Mouse (Mus musculus) MEL (cell line): ENCODE results near the gene Osbpl8. TPM values are rescaled to one million over a fixed set of nuclear protein-coding genes. Genes with fewer than 3 reads are reported as not detected.

Experiments
- DNase-seq: peaks from one replicate; pipeline ENCODE4 v3.0.0; 2011; ENCODE audit warnings: low read depth, low spot score
- H3K27ac ChIP-seq: 2 replicates; pipeline ENCODE4 v1.5.1; 2012; ENCODE audit warnings: low read depth, mild to moderate bottlenecking, control low read depth, low read length, moderate library complexity; ENCODE audit not compliant: control insufficient read depth
- H3K27me3 ChIP-seq, 2 experiments: fragments of 150-350 bp in 1 of 2; sonication (generic) in 1 of 2; 2 replicates each; pipeline ENCODE4 v1.6.1; 2012; ENCODE audit warnings: low read length in 2 of 2, mild to moderate bottlenecking in 2 of 2, improper control_type of control experiment in 1 of 2, moderate library complexity in 1 of 2; ENCODE audit not compliant: insufficient read depth in 2 of 2, control insufficient read depth in 1 of 2
- H3K36me3 ChIP-seq, 2 experiments: 2 replicates each; pipeline ENCODE4 v1.6.1; 2012 to 2014; ENCODE audit warnings: low read length in 2 of 2, improper control_type of control experiment in 1 of 2, inconsistent platforms in 1 of 2, mild to moderate bottlenecking in 1 of 2; ENCODE audit not compliant: insufficient read depth in 2 of 2, control insufficient read depth in 1 of 2
- H3K4me1 ChIP-seq, 2 experiments: fragments of 150-350 bp in 1 of 2; sonication (generic) in 1 of 2; 2 replicates each; pipeline ENCODE4 v1.6.1; 2012; ENCODE audit warnings: low read length in 2 of 2, improper control_type of control experiment in 1 of 2, mild to moderate bottlenecking in 1 of 2; ENCODE audit not compliant: insufficient read depth in 2 of 2, control insufficient read depth in 1 of 2
- H3K4me3 ChIP-seq, 2 experiments: fragments of 150-350 bp in 1 of 2; sonication (generic) in 1 of 2; 2 replicates each; pipeline ENCODE4 v1.5.1; 2012; ENCODE audit warnings: low read depth in 2 of 2, low read length in 2 of 2, mild to moderate bottlenecking in 2 of 2, moderate library complexity in 2 of 2, control low read depth in 1 of 2, improper control_type of control experiment in 1 of 2; ENCODE audit not compliant: control insufficient read depth in 1 of 2, insufficient read depth in 1 of 2
- H3K79me2 ChIP-seq: 2 replicates; pipeline ENCODE4 v1.6.1; 2012; ENCODE audit warnings: mild to moderate bottlenecking, low read length, moderate library complexity; ENCODE audit not compliant: control insufficient read depth, poor library complexity, insufficient read depth
- H3K9ac ChIP-seq: 2 replicates; pipeline ENCODE4 v1.6.1; 2012; ENCODE audit warnings: low read depth, mild to moderate bottlenecking, control low read depth, low read length, moderate library complexity; ENCODE audit not compliant: control insufficient read depth, poor library complexity, severe bottlenecking
- H3K9me3 ChIP-seq: fragments of 150-350 bp; sonication (generic); replicated peaks from 2 replicates; pipeline ENCODE4 v1.6.1; 2012; ENCODE audit warnings: mild to moderate bottlenecking, low read length, improper control_type of control experiment, moderate library complexity; ENCODE audit not compliant: insufficient read depth
- CHD2 ChIP-seq: IDR thresholded peaks from 2 replicates; pipeline ENCODE4 v1.6.1; 2011; ENCODE audit warnings: low read length, improper control_type of control experiment
- E2F4 ChIP-seq: IDR thresholded peaks from 2 replicates; pipeline ENCODE4 v1.6.1; 2011; ENCODE audit warnings: low read depth, low read length, improper control_type of control experiment, borderline replicate concordance
- ELF1 ChIP-seq: IDR thresholded peaks from 2 replicates; pipeline ENCODE4 v1.6.1; 2014; ENCODE audit warnings: low read depth, mild to moderate bottlenecking, inconsistent platforms, low read length, improper control_type of control experiment, moderate library complexity
- EP300 ChIP-seq, 2 experiments: IDR thresholded peaks; 2 replicates each; pipeline ENCODE4 v1.6.1; 2011; ENCODE audit warnings: improper control_type of control experiment in 2 of 2, low read length in 2 of 2, low read depth in 1 of 2, mild to moderate bottlenecking in 1 of 2
- ETS1 ChIP-seq: IDR thresholded peaks from 2 replicates; pipeline ENCODE4 v1.6.1; 2012; ENCODE audit warnings: low read depth, mild to moderate bottlenecking, inconsistent platforms, low read length, improper control_type of control experiment, moderate library complexity
- HCFC1 ChIP-seq: IDR thresholded peaks from 2 replicates; pipeline ENCODE4 v1.6.1; 2012; ENCODE audit warnings: low read depth, mild to moderate bottlenecking, inconsistent platforms, low read length, improper control_type of control experiment, moderate library complexity
- KAT2A ChIP-seq: conservative IDR thresholded peaks from 2 replicates; pipeline ENCODE4 v1.6.1; 2012; ENCODE audit warnings: low read depth, low read length, improper control_type of control experiment, inconsistent platforms
- MAFK ChIP-seq: IDR thresholded peaks from 2 replicates; pipeline ENCODE4 v1.6.1; 2011; ENCODE audit warnings: low read depth, mild to moderate bottlenecking, low read length, improper control_type of control experiment, borderline replicate concordance
- MEF2A ChIP-seq: IDR thresholded peaks from 2 replicates; pipeline ENCODE4 v1.6.1; 2014; ENCODE audit warnings: low read depth, mild to moderate bottlenecking, inconsistent platforms, low read length, improper control_type of control experiment; ENCODE audit not compliant: poor library complexity, insufficient replicate concordance, severe bottlenecking; ENCODE audit errors: extremely low read depth
- MXI1 ChIP-seq: IDR thresholded peaks from 2 replicates; pipeline ENCODE4 v1.6.1; 2011; ENCODE audit warnings: mild to moderate bottlenecking, low read depth, low read length, improper control_type of control experiment
- NELFE ChIP-seq: IDR thresholded peaks from 2 replicates; pipeline ENCODE4 v1.6.1; 2011; ENCODE audit warnings: low read depth, low read length, improper control_type of control experiment
- NRF1 ChIP-seq: IDR thresholded peaks from 2 replicates; pipeline ENCODE4 v1.6.1; 2014; ENCODE audit warnings: low read depth, mild to moderate bottlenecking, inconsistent platforms, low read length, improper control_type of control experiment, moderate library complexity; ENCODE audit not compliant: poor library complexity, insufficient read depth, severe bottlenecking
- POLR2A ChIP-seq, 2 experiments: IDR thresholded peaks; 2 replicates each; pipeline ENCODE4 v1.6.1; 2011 to 2012; ENCODE audit warnings: low read length in 2 of 2, mild to moderate bottlenecking in 2 of 2, control low read depth in 1 of 2, improper control_type of control experiment in 1 of 2, low read depth in 1 of 2, moderate library complexity in 1 of 2; ENCODE audit not compliant: control insufficient read depth in 1 of 2, insufficient read depth in 1 of 2, poor library complexity in 1 of 2
- POLR2AphosphoS2 ChIP-seq: IDR thresholded peaks from 2 replicates; pipeline ENCODE4 v1.6.1; 2011; ENCODE audit warnings: low read length, improper control_type of control experiment
- RAD21 ChIP-seq: IDR thresholded peaks from 2 replicates; pipeline ENCODE4 v1.6.1; 2011; ENCODE audit warnings: mild to moderate bottlenecking, low read depth, low read length, improper control_type of control experiment
- SIN3A ChIP-seq: IDR thresholded peaks from 2 replicates; pipeline ENCODE4 v1.6.1; 2012; ENCODE audit warnings: low read length, improper control_type of control experiment, inconsistent platforms
- TCF12 ChIP-seq: IDR thresholded peaks from 2 replicates; pipeline ENCODE4 v1.6.1; 2014; ENCODE audit warnings: low read depth, mild to moderate bottlenecking, inconsistent platforms, low read length, improper control_type of control experiment, moderate library complexity
- UBTF ChIP-seq: IDR thresholded peaks from 2 replicates; pipeline ENCODE4 v1.6.1; 2012; ENCODE audit warnings: low read depth, mild to moderate bottlenecking, inconsistent platforms, low read length, improper control_type of control experiment, moderate library complexity, borderline replicate concordance; ENCODE audit not compliant: insufficient read depth
- ZC3H11A ChIP-seq: IDR thresholded peaks from 2 replicates; pipeline ENCODE4 v1.6.1; 2012; ENCODE audit warnings: low read depth, mild to moderate bottlenecking, inconsistent platforms, low read length, improper control_type of control experiment
- polyA plus RNA-seq, 2 experiments: library from polyadenylated mRNA; stranded (reverse) in 1 of 2; unstranded in 1 of 2; fragments of >175 nt in 1 of 2; fragments of >200 nt in 1 of 2; gene quantifications; 2 replicates each; pipeline versions ENCODE4 v1.2.1 to v1.2.4; 2012; ENCODE audit warnings: low replicate concordance in 2 of 2, low read depth in 1 of 2; ENCODE audit not compliant: insufficient read length in 2 of 2, insufficient read depth in 1 of 2, missing spikeins in 1 of 2
- total RNA-seq: library from RNA; depleted of rRNA; stranded (reverse); fragments of 300-350 nt; gene quantifications from 2 replicates; pipeline ENCODE4 v1.2.3, GENCODE M21; 2012

Gene Osbpl8
- total and polyA plus RNA-seq, 3 experiments, result 26.2 to 44.8 (median 33.4) TPM

GRCm38 (mm10) chr10:111255228-111255627 is 90.7 kb downstream of the Osbpl8 start:
- no peak for DNase-seq
- no peak overlapping the region for H3K9ac ChIP-seq
- no peak overlapping the region for H3K27ac ChIP-seq
- H3K27me3 ChIP-seq, result no peaks in the 10 kb centered on the region
- H3K9me3 ChIP-seq, result no peaks in the 10 kb centered on the region
- TF ChIP-seq HCFC1 (no peak), MEF2A (no peak), KAT2A (no peak), TCF12 (no peak), ELF1 (no peak), POLR2A (IDR thresholded peaks at IDR 0.05; ENCODE audit: control insufficient read depth in 1 of 2, insufficient read depth in 1 of 2, low read depth in 1 of 2, low read length in 2 of 2, poor library complexity in 1 of 2) (no peak), ETS1 (no peak), NELFE (no peak), ZC3H11A (no peak), MXI1 (no peak), SIN3A (no peak), UBTF (no peak), POLR2AphosphoS2 (no peak), CHD2 (no peak), MAFK (no peak), E2F4 (no peak), RAD21 (no peak)
- peaks cover 7 to 8% of the 10 kb centered on the region in 2 experiments for H3K36me3 ChIP-seq
- H3K4me1 ChIP-seq, result peaks cover 2 to 3% of the 10 kb centered on the region in 2 experiments; a peak in 2 of 4 replicates
- peaks cover 1% of the 10 kb centered on the region; the same call in 1 of the 2 replicates for H3K79me2 ChIP-seq
- no peak overlapping the region for H3K4me3 ChIP-seq

- no peaks in the 10 kb centered on the region for H3K9me3 ChIP-seq
- no peak overlapping the region for H3K9ac ChIP-seq
- H3K79me2 ChIP-seq, result peaks cover 1% of the 10 kb centered on the region; the same call in 1 of the 2 replicates
- H3K27ac ChIP-seq, result no peak overlapping the region
- no peak overlapping the region for H3K4me3 ChIP-seq
- peaks cover 6 to 8% of the 10 kb centered on the region in 2 experiments for H3K36me3 ChIP-seq
- TF ChIP-seq NRF1, result no peak
- no peak for TF ChIP-seq HCFC1
- no peak for TF ChIP-seq TCF12
- TF ChIP-seq EP300 (IDR thresholded peaks at IDR 0.05; ENCODE audit: low read depth in 1 of 2, low read length in 2 of 2), result peak; percentile 18 to 44; a peak in 2 of 4 replicates
- TF ChIP-seq, all 39 proteins: peak for 1
- Histone ChIP-seq H3K27me3 (no peaks in the 10 kb centered on the region), H3K4me1 (0 out of 4 replicates have a peak, but pooled peaks cover 0 to 3% of the 10 kb centered on the region in 2 experiments)
- DNase-seq, result peak; percentile 55
These were observed 91.6 kb downstream of the Osbpl8 start for GRCm38 (mm10) chr10:111256156-111256555.
